Mouse (Mus musculus): ENCODE results near the gene Ly6g5b. TPM values are rescaled to one million over a fixed set of nuclear protein-coding genes. Genes with fewer than 3 reads are reported as not detected.
"Not testable (repeated sequence)": the region's sequence is repeated elsewhere in the genome, so short reads cannot be mapped to it uniquely, and the experiment has no call there.

The Ly6g5b gene
- polyA plus RNA-seq, 1 experiment from 2014 or later = 1.2 TPM

DNA sequence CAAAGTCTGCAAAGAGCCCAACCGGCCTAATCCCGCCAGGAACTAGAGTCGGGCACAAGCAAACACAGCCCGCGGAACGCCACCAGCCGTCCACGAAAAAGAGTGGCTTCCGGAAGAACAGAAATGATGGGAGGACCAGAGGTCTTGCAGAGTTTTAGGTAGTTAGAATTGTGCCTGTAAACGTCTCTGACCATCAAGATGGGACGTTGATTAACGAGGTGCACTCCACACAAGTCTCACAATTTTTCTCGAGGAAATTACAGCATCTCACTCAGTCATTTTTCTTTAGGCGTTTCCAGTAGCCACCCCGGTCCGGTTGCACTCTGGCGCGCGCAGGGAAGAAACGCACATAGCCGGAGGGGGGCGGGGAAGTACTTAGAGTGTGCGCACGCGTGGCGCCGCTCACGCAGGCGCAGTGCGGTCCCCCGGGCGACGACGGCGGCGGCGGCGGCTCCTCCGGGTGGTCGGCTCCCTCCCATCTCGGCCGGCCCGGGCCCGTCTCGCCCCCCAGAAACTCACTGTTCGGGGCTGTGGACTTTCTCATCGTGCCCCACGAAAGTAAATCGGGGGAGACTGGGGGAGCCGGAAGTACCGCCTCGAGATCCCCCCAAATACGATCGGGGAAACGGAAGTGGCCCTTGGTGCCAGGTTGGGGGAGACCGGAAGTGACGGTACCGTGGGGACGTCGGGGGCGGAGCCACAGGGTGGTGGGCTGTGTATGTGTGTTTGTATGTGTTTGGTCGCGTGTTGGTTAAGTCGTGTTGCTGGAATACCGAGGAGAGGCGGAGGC is 19.8 kb upstream of the Ly6g5b start, which contains the start of gene Bag6:
Gene Bag6, plus strand, starts transcription at position 378 of the 790 bp plus-strand sequence.
- no peaks in the 10 kb centered on the region for H3K9me3 ChIP-seq
- WGBS = under 1% methylated on average over 65 of the region's 66 CpGs
- H3K4me1 ChIP-seq = peaks cover 32% of the 10 kb centered on the region
- peak within 1 kb of the TSS; percentile 79 for H3K4me2 ChIP-seq (replicated peaks)
- peak within 1 kb of the TSS; percentile 64 for H3K9ac ChIP-seq (replicated peaks)
- peak within 1 kb of the TSS; percentile 72 for H3K4me3 ChIP-seq
- H3K27me3 ChIP-seq = no peaks in the 10 kb centered on the region
- H3K36me3 ChIP-seq = peaks cover 18% of the 10 kb centered on the region
- H3K27ac ChIP-seq (replicated peaks) = peak within 1 kb of the TSS; percentile 95
- peak; percentile 94 for ATAC-seq (replicated peaks)

DNA sequence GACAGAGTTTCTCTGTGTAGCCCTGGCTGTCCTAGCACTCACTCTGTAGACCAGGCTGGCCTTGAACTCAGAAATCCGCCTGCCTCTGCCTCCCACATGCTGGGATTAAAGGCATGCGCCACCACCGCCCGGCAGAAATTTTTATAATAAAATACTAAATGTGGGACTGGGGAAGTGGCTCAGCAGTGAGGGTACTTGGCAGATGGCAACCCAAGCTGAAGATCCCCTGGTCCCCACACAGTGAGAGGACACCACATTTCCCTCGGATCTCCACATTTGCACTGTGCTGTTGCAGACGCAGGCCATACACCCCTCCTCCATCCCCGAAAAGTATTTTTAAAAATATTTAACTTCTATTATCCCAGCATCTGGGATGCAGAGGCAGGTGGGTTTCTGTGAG is 18.3 kb upstream of the Ly6g5b start:
- 96% methylated on average over 7 of the region's 7 CpGs for WGBS
- H3K9ac ChIP-seq (replicated peaks) = no peak overlapping the region
- peaks cover 30% of the 10 kb centered on the region for H3K4me1 ChIP-seq
- H3K27ac ChIP-seq (replicated peaks) = no peak overlapping the region
- no peaks in the 10 kb centered on the region for H3K9me3 ChIP-seq
- ATAC-seq (replicated peaks) = no peak
- peaks cover 4% of the 10 kb centered on the region; the same call in 1 of the 2 replicates for H3K36me3 ChIP-seq
- no peak overlapping the region for H3K4me2 ChIP-seq (replicated peaks)
- H3K27me3 ChIP-seq = no peaks in the 10 kb centered on the region
- H3K4me3 ChIP-seq = no peak overlapping the region

DNA sequence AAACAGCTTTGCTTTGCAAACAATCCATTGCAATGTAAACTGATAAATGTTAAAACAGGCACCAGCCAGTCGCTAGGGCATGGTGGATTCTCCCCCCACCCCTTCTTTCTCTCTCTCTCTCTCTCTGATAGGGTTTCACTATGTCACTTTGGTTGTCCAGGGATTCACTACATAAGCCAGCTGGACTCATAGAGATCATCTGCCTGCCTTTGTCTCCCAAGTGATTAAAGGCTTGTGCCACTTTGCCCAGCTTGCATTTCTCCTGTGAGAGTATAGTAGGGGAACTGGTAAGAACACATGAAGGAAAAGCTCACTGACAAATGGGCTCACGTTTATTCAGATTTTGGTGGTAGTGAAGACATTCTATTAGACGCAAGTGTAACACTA is 16.9 kb upstream of the Ly6g5b start:
- H3K9ac ChIP-seq (replicated peaks) = no peak overlapping the region
- H3K36me3 ChIP-seq = no peaks in the 10 kb centered on the region
- no peak for ATAC-seq (replicated peaks)
- no peak overlapping the region for H3K4me2 ChIP-seq (replicated peaks)
- no peak overlapping the region for H3K27ac ChIP-seq (replicated peaks)
- WGBS = 71% methylated on average over 3 of the region's 3 CpGs
- no peaks in the 10 kb centered on the region for H3K27me3 ChIP-seq
- no peak overlapping the region for H3K4me3 ChIP-seq
- H3K9me3 ChIP-seq = no peaks in the 10 kb centered on the region
- H3K4me1 ChIP-seq = peaks cover 26% of the 10 kb centered on the region

DNA sequence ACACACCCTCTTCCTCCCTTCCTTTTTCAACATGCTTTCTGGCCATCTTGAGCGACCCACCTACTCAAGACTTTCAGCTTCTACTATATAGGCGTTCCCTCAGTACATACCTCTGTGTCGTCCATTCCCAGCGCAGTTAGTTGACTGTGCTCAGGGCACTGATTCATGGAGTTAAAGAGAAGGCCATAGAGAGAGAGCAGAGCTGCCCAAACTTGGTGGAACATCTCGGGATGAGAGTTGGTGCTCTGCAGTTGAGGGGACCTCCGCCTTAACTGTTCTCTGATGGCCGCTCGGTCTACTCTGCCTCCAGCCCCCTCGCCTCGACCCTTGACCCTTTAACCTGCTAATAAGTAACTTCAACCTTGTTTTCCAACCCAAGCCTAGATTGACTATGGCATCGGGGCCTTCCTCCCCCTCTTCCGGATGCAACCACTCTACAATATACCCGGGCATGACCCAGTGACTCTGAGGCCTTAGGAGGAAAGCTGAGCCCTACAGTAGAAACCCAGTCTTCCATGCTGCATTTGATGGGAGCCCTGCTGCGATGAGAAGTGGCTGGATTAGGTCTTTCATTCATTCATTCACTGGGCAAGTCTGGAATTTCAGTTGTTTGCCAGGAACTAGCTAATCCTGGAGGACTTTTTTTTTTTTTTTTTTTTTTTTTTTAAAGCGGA is 16.4 kb upstream of the Ly6g5b start, which contains the start of gene Apom:
Gene Apom, minus strand, starts transcription at position 551 of the 674 bp plus-strand sequence.
- no peak within 1 kb of the TSS for H3K27ac ChIP-seq (replicated peaks)
- no peaks in the 10 kb centered on the region for H3K9me3 ChIP-seq
- H3K27me3 ChIP-seq = no peaks in the 10 kb centered on the region
- no peak for ATAC-seq (replicated peaks)
- H3K4me2 ChIP-seq (replicated peaks) = no peak within 1 kb of the TSS
- WGBS = 83% methylated on average over 15 of the region's 15 CpGs
- H3K4me3 ChIP-seq = no peak within 1 kb of the TSS
- no peak within 1 kb of the TSS for H3K9ac ChIP-seq (replicated peaks)
- H3K36me3 ChIP-seq = no peaks in the 10 kb centered on the region
- peaks cover 26% of the 10 kb centered on the region for H3K4me1 ChIP-seq

DNA sequence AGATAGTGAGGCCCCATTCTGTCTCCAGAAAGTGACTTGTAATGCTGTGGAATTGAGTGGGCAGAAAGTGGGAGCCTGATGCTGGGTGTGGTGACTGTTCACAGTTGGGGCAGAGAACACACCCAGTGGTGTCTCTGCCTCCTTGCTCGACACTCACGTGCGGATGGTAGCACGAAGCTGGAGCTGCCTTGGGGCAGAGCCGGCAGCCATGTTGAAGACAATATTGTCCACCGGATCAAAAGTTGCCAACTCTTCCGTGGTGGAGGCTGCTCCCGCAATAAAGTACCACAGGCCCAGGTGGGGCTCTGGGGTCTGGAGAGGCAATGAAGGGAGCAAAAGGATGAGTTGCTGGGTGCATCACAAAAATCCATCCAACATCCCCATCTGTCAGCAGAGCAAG is 15.8 kb upstream of the Ly6g5b start:
- H3K4me3 ChIP-seq = no peak overlapping the region
- no peak overlapping the region for H3K9ac ChIP-seq (replicated peaks)
- no peaks in the 10 kb centered on the region for H3K27me3 ChIP-seq
- no peaks in the 10 kb centered on the region for H3K9me3 ChIP-seq
- ATAC-seq (replicated peaks) = no peak
- H3K27ac ChIP-seq (replicated peaks) = no peak overlapping the region
- H3K36me3 ChIP-seq = no peaks in the 10 kb centered on the region
- H3K4me2 ChIP-seq (replicated peaks) = no peak overlapping the region
- 91% methylated on average over 8 of the region's 8 CpGs for WGBS
- peaks cover 26% of the 10 kb centered on the region for H3K4me1 ChIP-seq

DNA sequence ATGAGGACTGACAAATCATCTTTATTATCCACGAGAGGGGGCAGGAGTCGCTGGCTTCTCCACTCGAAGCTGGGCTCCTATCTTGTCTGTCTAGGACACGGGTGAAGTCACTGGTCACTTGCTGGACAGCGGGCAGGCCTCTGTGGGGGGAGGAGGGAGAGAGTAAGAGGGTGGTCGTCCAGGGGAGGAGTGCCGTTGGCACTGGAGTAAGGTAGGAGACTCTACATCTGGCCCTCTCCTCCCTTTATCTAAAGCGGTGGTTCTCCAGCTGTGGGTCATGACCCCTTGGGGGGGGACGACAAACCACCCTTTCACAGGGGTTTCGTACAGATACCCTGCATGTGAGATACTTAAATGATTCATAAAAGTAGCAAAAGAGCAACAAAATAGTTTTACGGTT is 13.8 kb upstream of the Ly6g5b start:
- WGBS = 76% methylated on average over 11 of the region's 11 CpGs
- no peak overlapping the region for H3K4me2 ChIP-seq (replicated peaks)
- no peak overlapping the region for H3K9ac ChIP-seq (replicated peaks)
- peaks cover 9% of the 10 kb centered on the region; the same call in 1 of the 2 replicates for H3K36me3 ChIP-seq
- no peak overlapping the region for H3K27ac ChIP-seq (replicated peaks)
- H3K27me3 ChIP-seq = no peaks in the 10 kb centered on the region
- peaks cover 33% of the 10 kb centered on the region for H3K4me1 ChIP-seq
- H3K9me3 ChIP-seq = no peaks in the 10 kb centered on the region
- no peak for ATAC-seq (replicated peaks)
- H3K4me3 ChIP-seq = no peak overlapping the region

DNA sequence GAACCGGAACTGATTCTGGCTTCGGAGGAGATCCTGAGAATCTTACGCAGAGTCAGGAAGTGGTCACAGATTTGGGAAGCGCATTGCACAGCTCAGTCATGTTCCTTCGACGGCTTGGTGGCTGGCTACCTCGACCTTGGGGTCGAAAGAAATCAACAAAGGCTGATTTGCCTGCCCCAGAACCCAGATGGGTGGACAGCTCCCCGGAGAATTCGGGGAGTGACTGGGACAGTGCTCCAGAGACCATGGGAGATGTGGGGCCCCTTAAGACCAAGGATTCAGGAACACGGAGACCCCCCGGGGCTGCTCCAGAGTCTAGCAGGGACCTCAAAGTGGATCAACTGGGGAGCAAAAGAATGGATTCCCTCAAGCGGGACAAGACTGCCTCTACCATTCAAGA is 11.8 kb upstream of the Ly6g5b start:
- WGBS = 79% methylated on average over 13 of the region's 13 CpGs
- ATAC-seq (replicated peaks) = no peak
- Histone ChIP-seq H3K27ac (replicated peaks) (no peak overlapping the region), H3K36me3 (peaks cover 14% of the 10 kb centered on the region), H3K9ac (replicated peaks) (peak overlapping the region; percentile 85; the same call in 1 of the 2 replicates), H3K4me1 (peaks cover 39% of the 10 kb centered on the region), H3K4me3 (peak overlapping the region; percentile 86), H3K4me2 (replicated peaks) (peak overlapping the region; percentile 83), H3K27me3 (no peaks in the 10 kb centered on the region), H3K9me3 (no peaks in the 10 kb centered on the region)

DNA sequence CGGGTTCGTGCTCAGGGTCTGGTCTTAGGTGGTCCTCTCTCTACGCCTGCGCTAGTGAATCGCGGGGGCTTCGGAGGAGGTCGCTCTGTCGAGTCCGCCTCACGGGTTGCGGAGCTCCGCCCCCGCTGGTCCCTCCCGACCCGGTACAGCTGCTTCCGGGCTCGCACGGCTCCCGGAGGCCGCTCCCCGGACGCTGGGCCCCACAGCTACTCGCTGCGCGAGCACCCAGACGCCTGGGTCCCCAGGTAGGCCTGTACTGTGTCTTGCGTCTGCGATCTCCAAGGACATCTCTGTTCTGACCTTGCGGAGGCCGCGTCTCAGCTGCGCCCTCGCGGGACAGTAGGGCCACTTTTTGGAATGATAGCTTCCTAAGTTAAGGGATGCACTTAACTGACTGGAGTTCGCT is 11.0 kb upstream of the Ly6g5b start, which contains the start of gene D17H6S53E:
Gene D17H6S53E, plus strand, starts transcription at position 168 of the 406 bp plus-strand sequence.
- Histone ChIP-seq H3K27me3 (no peaks in the 10 kb centered on the region), H3K27ac (replicated peaks) (peak within 1 kb of the TSS; percentile 80), H3K4me2 (replicated peaks) (peak within 1 kb of the TSS; percentile 83), H3K4me1 (peaks cover 40% of the 10 kb centered on the region), H3K4me3 (peak within 1 kb of the TSS; percentile 86), H3K36me3 (peaks cover 14% of the 10 kb centered on the region), H3K9ac (replicated peaks) (peak within 1 kb of the TSS; percentile 85), H3K9me3 (no peaks in the 10 kb centered on the region)
- 0% methylated on average over 36 of the region's 36 CpGs for WGBS
- peak; percentile 17; the same call in 1 of the 2 replicates for ATAC-seq (replicated peaks)

DNA sequence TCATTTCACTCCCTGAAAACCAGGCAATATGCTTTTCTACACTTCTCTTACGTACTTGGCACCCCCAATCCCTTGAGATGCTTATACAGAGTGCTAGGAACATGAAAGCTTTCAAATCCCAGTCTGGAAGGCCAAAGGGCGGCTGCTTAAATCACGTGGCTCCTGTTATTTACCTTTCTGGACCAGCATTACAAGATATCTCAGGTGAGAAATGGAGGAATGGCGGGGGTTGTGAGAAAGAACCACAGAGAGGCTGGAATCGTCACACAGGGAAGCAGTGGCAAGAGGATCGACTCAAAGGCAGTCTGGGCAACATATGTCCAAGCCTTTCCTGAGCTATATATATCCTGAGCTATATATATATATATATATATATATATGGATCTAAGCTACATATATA is 10.3 kb upstream of the Ly6g5b start:
- no peak for ATAC-seq (replicated peaks)
- H3K9me3 ChIP-seq = no peaks in the 10 kb centered on the region
- 35% methylated on average over 6 of the region's 6 CpGs for WGBS
- H3K36me3 ChIP-seq = peaks cover 14% of the 10 kb centered on the region
- H3K27ac ChIP-seq (replicated peaks) = peak overlapping the region; percentile 80; the same call in 1 of the 2 replicates
- no peaks in the 10 kb centered on the region for H3K27me3 ChIP-seq
- H3K9ac ChIP-seq (replicated peaks) = peak overlapping the region; percentile 85
- H3K4me3 ChIP-seq = peak overlapping the region; percentile 86
- H3K4me2 ChIP-seq (replicated peaks) = peak overlapping the region; percentile 83
- H3K4me1 ChIP-seq = peaks cover 41% of the 10 kb centered on the region

DNA sequence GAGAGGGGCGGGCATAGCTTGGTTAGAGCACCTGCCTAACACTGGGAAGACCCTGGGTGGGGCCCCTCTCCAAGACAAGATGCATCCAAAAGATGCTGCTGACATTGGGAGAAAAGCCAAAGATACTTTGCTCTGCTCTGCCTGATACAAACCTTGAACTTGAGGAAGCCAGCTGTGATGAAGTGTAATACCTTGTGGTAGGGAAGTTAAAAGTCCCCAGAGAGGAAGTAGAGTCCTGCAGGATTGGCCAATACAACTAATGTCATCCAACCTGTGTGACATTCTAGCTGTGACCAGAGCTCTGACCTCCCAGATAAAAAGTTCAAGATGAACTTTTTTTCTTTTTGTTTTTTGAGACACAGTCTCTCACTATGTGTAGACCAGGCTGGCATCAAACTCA is 9.9 kb upstream of the Ly6g5b start:
- Histone ChIP-seq H3K9me3 (no peaks in the 10 kb centered on the region), H3K27ac (replicated peaks) (no peak overlapping the region), H3K36me3 (peaks cover 14% of the 10 kb centered on the region), H3K27me3 (no peaks in the 10 kb centered on the region), H3K4me3 (no peak overlapping the region), H3K4me2 (replicated peaks) (no peak overlapping the region), H3K9ac (replicated peaks) (no peak overlapping the region), H3K4me1 (peaks cover 46% of the 10 kb centered on the region)
- ATAC-seq (replicated peaks) = no peak
- 100% methylated on average over 1 of the region's 1 CpGs for WGBS

DNA sequence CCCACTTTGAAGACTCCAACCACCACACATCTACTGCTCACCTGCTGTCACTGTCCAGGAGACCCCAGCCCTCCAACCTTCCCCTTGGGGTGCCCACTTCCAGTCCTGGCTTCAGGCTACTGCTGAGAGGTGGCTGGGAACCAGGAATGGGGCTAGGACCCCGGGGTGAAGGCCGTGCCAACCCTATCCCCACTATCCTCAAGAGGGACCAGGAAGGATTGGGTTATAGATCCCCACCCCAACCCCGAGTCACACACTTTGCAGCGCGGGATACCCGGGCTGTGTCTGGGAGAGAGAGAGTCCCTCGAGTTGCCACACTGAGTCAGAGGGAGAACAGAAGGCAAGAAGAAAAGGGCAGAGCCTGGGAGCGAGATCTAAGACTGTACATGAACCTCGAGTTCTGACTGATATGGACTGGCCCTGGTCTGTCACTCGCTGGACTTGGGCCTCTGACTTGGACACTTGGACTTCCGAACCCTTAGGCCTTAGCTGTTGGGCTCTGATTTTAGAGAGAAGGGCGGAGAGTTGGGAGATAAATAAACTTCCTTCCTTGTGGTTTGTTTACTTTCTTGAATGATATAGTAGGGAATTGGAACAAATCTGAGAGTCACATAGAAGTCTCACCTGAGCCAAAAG is 9.2 kb upstream of the Ly6g5b start:
- Histone ChIP-seq H3K36me3 (peaks cover 14% of the 10 kb centered on the region), H3K4me1 (peaks cover 52% of the 10 kb centered on the region)
- not testable (repeated sequence) for H3K27me3 ChIP-seq; H3K9me3 ChIP-seq; H3K4me3 ChIP-seq; H3K9ac ChIP-seq (replicated peaks); H3K27ac ChIP-seq (replicated peaks); ATAC-seq (replicated peaks); H3K4me2 ChIP-seq (replicated peaks)
- 88% methylated on average over 12 of the region's 12 CpGs for WGBS

DNA sequence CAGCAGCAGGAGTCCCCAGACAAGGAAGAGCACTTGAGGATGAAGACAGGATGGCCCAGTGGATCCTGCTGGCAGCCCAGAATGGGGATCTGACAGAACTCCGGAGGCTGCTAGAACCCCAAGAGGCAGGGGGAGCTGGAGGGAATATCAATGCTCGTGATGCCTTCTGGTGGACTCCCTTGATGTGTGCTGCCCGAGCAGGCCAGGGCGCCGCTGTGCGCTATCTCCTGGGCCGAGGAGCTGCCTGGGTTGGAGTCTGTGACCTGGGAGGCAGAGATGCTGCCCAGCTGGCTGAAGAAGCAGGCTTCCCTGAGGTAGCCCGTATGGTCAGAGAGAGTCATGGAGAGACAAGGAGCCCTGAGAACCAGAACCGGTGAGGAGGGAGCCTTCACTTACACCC is 8.1 kb upstream of the Ly6g5b start:
- whole genome bisulfite sequencing = 93% methylated on average over 9 of the region's 9 CpGs
- ATAC-seq (replicated peaks); H3K9ac ChIP-seq (replicated peaks); H3K4me3 ChIP-seq; H3K27me3 ChIP-seq; H3K4me2 ChIP-seq (replicated peaks); H3K27ac ChIP-seq (replicated peaks); H3K9me3 ChIP-seq: not testable (repeated sequence)
- peaks cover 21% of the 10 kb centered on the region for H3K36me3 ChIP-seq
- H3K4me1 ChIP-seq = peaks cover 49% of the 10 kb centered on the region

Data from forebrain, embryonic 15.5 days (tissue).